Mouse (Mus musculus): ENCODE results near the gene Cacnb4.

DNA sequence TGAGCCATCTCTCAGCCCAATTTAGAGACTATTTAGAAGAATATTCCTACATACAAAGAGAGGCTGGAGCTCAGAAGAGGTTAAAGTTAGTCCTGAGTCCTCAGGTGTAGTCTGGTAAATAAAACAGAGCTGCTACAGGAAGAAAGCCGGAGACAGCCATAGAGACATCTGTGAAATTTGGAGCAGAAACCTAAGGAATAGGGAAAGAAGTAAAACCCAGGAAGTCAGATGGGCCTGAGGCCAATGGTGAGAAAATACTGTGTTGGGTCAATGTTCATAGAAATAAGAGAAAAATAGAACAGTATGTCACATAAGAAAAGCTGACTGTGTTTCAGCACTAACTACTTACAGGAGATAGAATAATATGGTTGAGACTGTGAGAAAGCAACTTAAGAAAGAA, 155.6 kb downstream of the Cacnb4 start:
- TF ChIP-seq CTCF (IDR thresholded peaks at IDR 0.05; ENCODE audit: control insufficient read depth, insufficient read depth, insufficient replicate concordance, low read depth, low read length) (no peak), POLR2A (IDR thresholded peaks at IDR 0.05; ENCODE audit: control insufficient read depth, low read depth, low read length) (no peak)
